Mouse (Mus musculus) lung, postnatal 0 days (tissue): ENCODE data around the gene Yipf2.

Source experiments
- CTCF ChIP-seq: IDR thresholded peaks from 2 replicates; pipeline ENCODE4 v1.5.1; 2016; ENCODE audit warnings: antibody characterized with exemption, mild to moderate bottlenecking
- EP300 ChIP-seq: IDR thresholded peaks from 2 replicates; pipeline ENCODE4 v1.6.1; 2016; ENCODE audit warnings: antibody characterized with exemption, mild to moderate bottlenecking, control low read depth

GRCm38 (mm10) chr9:21598198-21598597, 5.6 kb upstream of the Yipf2 start:
- peak; percentile 43 for TF ChIP-seq CTCF
- TF ChIP-seq EP300: no peak
